Mouse (Mus musculus) left cerebral cortex, adult 18-20 months (tissue): ENCODE results near the gene Cyp3a59. TPM values are rescaled to one million over a fixed set of nuclear protein-coding genes. Genes with fewer than 3 reads are reported as not detected.
"Not testable (repeated sequence)": the region's sequence is repeated elsewhere in the genome, so short reads cannot be mapped to it uniquely, and the experiment has no call there.

Source experiments
- DNase-seq, 2 experiments: peaks; one replicate each; pipeline ENCODE4 v3.0.0; 2021 to 2022; ENCODE audit warnings: low spot score in 2 of 2, mixed read lengths in 1 of 2
- long read RNA-seq, 2 experiments: library from polyadenylated mRNA; stranded (forward); transcript quantifications; one replicate each; pipeline ENCODE4 v2.0.0; 2021
- total RNA-seq, 2 experiments: library from RNA; stranded (reverse); gene quantifications; 2 replicates each; pipeline ENCODE4 v1.2.3; 2021

Cyp3a59 gene
- not detected for total RNA-seq
- long read RNA-seq, experiment 1, result 0 reads
- long read RNA-seq, experiment 2, result 0 reads

GRCm38 (mm10) chr5:146078945-146079344 lies at the start of gene Cyp3a59:
TSS of gene Cyp3a59 (plus strand) at chr5:146079257.
- not testable (repeated sequence) for DNase-seq

- DNase-seq, result no peak
Observed at GRCm38 (mm10) chr5:146070099-146070498, 9.0 kb upstream of the Cyp3a59 start.

- DNase-seq, result no peak
Observed at GRCm38 (mm10) chr5:146147903-146148302, 68.8 kb downstream of the Cyp3a59 start.

- DNase-seq, result no peak
Observed at GRCm38 (mm10) chr5:146150454-146150853, 71.4 kb downstream of the Cyp3a59 start.

GRCm38 (mm10) chr5:146158326-146158725 lies 79.3 kb downstream of the Cyp3a59 start:
- DNase-seq, result not testable (repeated sequence)

- DNase-seq, result not testable (repeated sequence)
Observed at GRCm38 (mm10) chr5:146160439-146160838, 81.4 kb downstream of the Cyp3a59 start, which contains the start of gene Gm5565. TSS of gene Gm5565 (minus strand) at chr5:146160539.

Other genes starting within 250 kb of the Cyp3a59 start
- gene Cyp3a11, start 199.3 kb upstream of the Cyp3a59 start, total RNA-seq, result not detected
- gene Cyp3a25, start 69.6 kb upstream of the Cyp3a59 start, total RNA-seq, result not detected
- not detected for gene Gm5565, start 81.3 kb downstream of the Cyp3a59 start, total RNA-seq
- not detected for gene Gm6309, start 91.5 kb downstream of the Cyp3a59 start, total RNA-seq
- gene 1700001J03Rik, start 106.0 kb downstream of the Cyp3a59 start, total RNA-seq, result under 1 TPM; 0.88 to 0.91 TPM
- gene Rnf6, start 142.3 kb downstream of the Cyp3a59 start, total RNA-seq, result 10 to 100 TPM; 69.1 to 75.4 TPM
- 10 to 100 TPM; 43.2 to 44.0 TPM for gene Cdk8, start 152.0 kb downstream of the Cyp3a59 start, total RNA-seq